Mouse (Mus musculus): ENCODE measurements around the gene Btf3. TPM values are rescaled to one million over a fixed set of nuclear protein-coding genes. Genes with fewer than 3 reads are reported as not detected.

The Btf3 gene
- total and polyA plus RNA-seq, 3 experiments: 227 to 1,291 (median 1,152) TPM

GRCm38 (mm10) chr13:98305257-98305656, 11.5 kb downstream of the Btf3 start:
- DNase-seq (ENCODE audit: low read depth, low spot score): no peak
- TF ChIP-seq KAT2A (conservative IDR thresholded peaks at IDR 0.05; ENCODE audit: low read depth, low read length) (no peak), ZMIZ1 (IDR thresholded peaks at IDR 0.05; ENCODE audit: low read depth, low read length) (no peak), SMC3 (IDR thresholded peaks at IDR 0.05; ENCODE audit: low read depth, low read length) (no peak), MAZ (IDR thresholded peaks at IDR 0.05; ENCODE audit: low read depth, low read length) (no peak)
- H3K36me3 ChIP-seq (ENCODE audit: control insufficient read depth in 1 of 2, insufficient read depth in 2 of 2, low read length in 2 of 2): peaks cover 4 to 17% of the 10 kb centered on the region in 2 experiments
- no peak overlapping the region for H3K9ac ChIP-seq (ENCODE audit: control insufficient read depth, low read depth, low read length, poor library complexity, severe bottlenecking)
- no peak overlapping the region for H3K27ac ChIP-seq (ENCODE audit: control insufficient read depth, low read depth, low read length)
- no peaks in the 10 kb centered on the region for H3K9me3 ChIP-seq (replicated peaks; ENCODE audit: insufficient read depth, low read length)
- H3K4me3 ChIP-seq (ENCODE audit: control insufficient read depth in 1 of 2, insufficient read depth in 1 of 2, low read depth in 2 of 2, low read length in 2 of 2): no peak overlapping the region
- no peaks in the 10 kb centered on the region for H3K27me3 ChIP-seq (ENCODE audit: control insufficient read depth in 1 of 2, insufficient read depth in 2 of 2, low read length in 2 of 2)
- H3K4me1 ChIP-seq (ENCODE audit: control insufficient read depth in 1 of 2, insufficient read depth in 2 of 2, low read length in 2 of 2): peaks cover 0 to 3% of the 10 kb centered on the region in 2 experiments; a peak in 2 of 4 replicates
- no peaks in the 10 kb centered on the region for H3K79me2 ChIP-seq (ENCODE audit: control insufficient read depth, insufficient read depth, low read length, poor library complexity)

DNA sequence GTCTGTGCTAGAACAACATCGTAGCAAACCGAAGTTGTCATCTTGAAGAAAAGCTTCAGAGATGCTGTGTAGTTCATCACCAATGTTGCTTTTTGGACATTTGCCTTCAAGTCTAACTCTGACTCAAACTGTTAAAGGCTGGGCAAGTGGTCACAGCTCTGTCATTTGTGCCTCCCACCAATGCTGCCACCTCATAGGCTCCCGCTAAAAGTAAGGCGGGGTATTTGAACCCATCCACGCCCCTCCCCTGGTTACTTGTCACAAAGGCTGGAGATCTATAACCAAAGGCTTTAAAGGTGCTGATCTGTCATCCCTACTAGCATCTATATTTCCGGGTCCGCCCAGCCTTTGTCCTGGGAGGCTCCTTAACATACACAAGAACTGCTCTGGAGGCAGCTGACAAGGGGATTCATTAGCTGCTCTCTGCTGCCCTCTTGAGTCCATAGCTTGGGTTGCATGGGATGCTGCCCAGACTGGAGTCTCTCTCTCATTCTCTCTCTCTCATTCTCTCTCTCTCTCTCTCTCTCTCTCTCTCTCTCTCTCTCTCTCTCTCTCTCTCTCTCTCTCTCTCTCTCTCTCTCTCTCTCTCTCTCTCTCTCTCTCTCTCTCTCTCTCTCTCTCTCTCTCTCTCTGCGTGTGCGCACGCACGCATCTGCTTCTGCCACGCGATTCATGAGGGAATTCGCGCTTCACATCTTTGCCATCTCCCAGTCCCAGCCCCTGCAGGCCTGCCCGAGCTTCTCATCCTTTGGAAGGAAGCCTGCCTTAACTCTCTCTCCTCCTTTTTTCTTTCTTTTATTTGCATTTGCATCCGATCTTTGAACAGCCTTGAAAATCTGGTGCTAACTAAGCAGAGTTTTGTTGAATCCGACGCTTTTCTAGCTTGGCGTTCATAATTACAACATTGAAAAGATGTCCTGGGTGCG, 17.7 kb downstream of the Btf3 start:
- Histone ChIP-seq H3K36me3 (ENCODE audit: control insufficient read depth in 1 of 2, insufficient read depth in 2 of 2, low read length in 2 of 2) (no peaks in the 10 kb centered on the region), H3K27me3 (ENCODE audit: control insufficient read depth in 1 of 2, insufficient read depth in 2 of 2, low read length in 2 of 2) (no peaks in the 10 kb centered on the region), H3K9me3 (replicated peaks; ENCODE audit: insufficient read depth, low read length) (no peaks in the 10 kb centered on the region), H3K9ac (ENCODE audit: control insufficient read depth, low read depth, low read length, poor library complexity, severe bottlenecking) (no peak overlapping the region), H3K79me2 (ENCODE audit: control insufficient read depth, insufficient read depth, low read length, poor library complexity) (no peaks in the 10 kb centered on the region), H3K4me1 (ENCODE audit: control insufficient read depth in 1 of 2, insufficient read depth in 2 of 2, low read length in 2 of 2) (no peaks in the 10 kb centered on the region; a peak in 1 of 4 replicates), H3K4me3 (ENCODE audit: control insufficient read depth in 1 of 2, insufficient read depth in 1 of 2, low read depth in 2 of 2, low read length in 2 of 2) (no peak overlapping the region), H3K27ac (ENCODE audit: control insufficient read depth, low read depth, low read length) (no peak overlapping the region)
- peak; percentile 86 for DNase-seq (ENCODE audit: low read depth, low spot score)
- TF ChIP-seq SIN3A (IDR thresholded peaks at IDR 0.05; ENCODE audit: low read length): no peak
- no peak for TF ChIP-seq TCF12 (IDR thresholded peaks at IDR 0.05; ENCODE audit: low read depth, low read length)
- TF ChIP-seq CTCF (IDR thresholded peaks at IDR 0.05 in 2 of 3, conservative IDR thresholded peaks at IDR 0.05 in 1 of 3; ENCODE audit: control insufficient read depth in 1 of 3, insufficient read depth in 1 of 3, low read depth in 2 of 3, low read length in 3 of 3, poor library complexity in 1 of 3, severe bottlenecking in 1 of 3): peak; percentile 45 to 68 (median 63); a peak in 5 of 6 replicates
- TF ChIP-seq UBTF (IDR thresholded peaks at IDR 0.05; ENCODE audit: borderline replicate concordance, insufficient read depth, low read depth, low read length): no peak
- no peak for TF ChIP-seq ZNF384 (IDR thresholded peaks at IDR 0.05; ENCODE audit: low read depth, low read length)
- peak; percentile 44 for TF ChIP-seq ZC3H11A (IDR thresholded peaks at IDR 0.05; ENCODE audit: low read depth, low read length)
- no peak for TF ChIP-seq TBP (IDR thresholded peaks at IDR 0.05; ENCODE audit: low read depth, low read length)
- peak; percentile 50 for TF ChIP-seq SMC3 (IDR thresholded peaks at IDR 0.05; ENCODE audit: low read depth, low read length)
- peak; percentile 71 for TF ChIP-seq RAD21 (IDR thresholded peaks at IDR 0.05; ENCODE audit: low read depth, low read length)
- no peak for TF ChIP-seq CHD1 (IDR thresholded peaks at IDR 0.05; ENCODE audit: low read depth, low read length)
- no peak for TF ChIP-seq POLR2AphosphoS5 (IDR thresholded peaks at IDR 0.05; ENCODE audit: borderline replicate concordance, low read depth, low read length)
- no peak for TF ChIP-seq NRF1 (IDR thresholded peaks at IDR 0.05; ENCODE audit: insufficient read depth, low read depth, low read length, poor library complexity, severe bottlenecking)

Measured in MEL (cell line).